Mouse (Mus musculus) common myeloid progenitor, adult 5-6 weeks (primary cell): Measurements from ENCODE around the gene Krtap5-2. TPM values are rescaled to one million over a fixed set of nuclear protein-coding genes. Genes with fewer than 3 reads are reported as not detected.
A peak's percentile ranks its signal among the peaks of the same experiment; 100 is the strongest.
"Not testable (repeated sequence)": the region's sequence is repeated elsewhere in the genome, so short reads cannot be mapped to it uniquely, and the experiment has no call there.

Experiments used
- ATAC-seq: replicated peaks from 2 replicates; pipeline ENCODE4 v1.8.0; 2016; ENCODE audit warnings: low read depth, mild to moderate bottlenecking, moderate TSS enrichment, inconsistent platforms; ENCODE audit not compliant: poor library complexity, severe bottlenecking
- total RNA-seq: library from RNA; stranded (forward); fragments of 200-1000, 187-1606 nt; gene quantifications from 2 replicates; pipeline ENCODE4 v1.2.3, GENCODE M21; 2017

Gene Krtap5-2
- total RNA-seq, 1 experiment from 2014 or later: not detected

DNA sequence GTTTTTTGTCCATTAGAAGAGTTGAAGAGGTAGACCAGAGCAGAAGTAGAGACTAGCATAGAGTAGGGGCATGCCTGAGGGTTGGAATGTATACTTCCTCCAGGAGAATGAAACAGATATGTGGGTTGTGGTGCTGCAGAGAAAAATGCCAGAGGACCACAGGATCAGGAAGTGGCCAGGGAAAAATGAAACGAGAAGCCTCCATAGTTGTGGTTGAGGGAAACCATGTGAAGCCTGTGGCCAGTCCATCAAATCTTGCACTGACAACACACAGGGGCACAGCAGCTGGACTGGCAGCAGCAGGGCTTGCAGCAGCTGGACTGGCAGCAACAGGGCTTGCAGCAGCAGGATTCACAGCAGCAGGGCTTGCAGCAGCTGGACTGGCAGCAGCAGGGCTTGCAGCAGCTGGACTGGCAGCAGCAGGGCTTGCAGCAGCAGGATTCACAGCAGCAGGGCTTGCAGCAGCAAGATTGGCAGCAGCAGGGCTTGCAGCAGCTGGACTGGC, 32.2 kb downstream of the Krtap5-2 start:
- ATAC-seq: peak; percentile 77

DNA sequence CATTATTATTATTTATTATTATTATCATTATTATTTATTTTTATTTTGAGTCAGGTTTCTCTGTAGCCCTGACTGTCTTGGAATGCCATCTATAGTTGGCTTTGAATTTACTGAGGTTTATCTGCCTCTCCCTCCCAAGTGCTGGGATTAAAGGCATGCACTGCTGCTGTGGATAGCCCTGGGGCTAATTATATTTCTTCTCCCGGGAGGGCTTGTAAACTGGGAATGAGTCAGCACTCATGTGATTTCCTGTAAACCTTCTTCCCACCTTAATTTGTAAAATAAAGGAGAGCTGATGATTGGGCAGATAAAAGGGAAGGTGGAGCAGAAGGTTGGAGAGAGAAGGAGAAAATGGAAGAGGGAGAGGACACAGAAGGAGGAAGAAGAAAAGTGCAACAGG, 35.1 kb downstream of the Krtap5-2 start:
- ATAC-seq: no peak

DNA sequence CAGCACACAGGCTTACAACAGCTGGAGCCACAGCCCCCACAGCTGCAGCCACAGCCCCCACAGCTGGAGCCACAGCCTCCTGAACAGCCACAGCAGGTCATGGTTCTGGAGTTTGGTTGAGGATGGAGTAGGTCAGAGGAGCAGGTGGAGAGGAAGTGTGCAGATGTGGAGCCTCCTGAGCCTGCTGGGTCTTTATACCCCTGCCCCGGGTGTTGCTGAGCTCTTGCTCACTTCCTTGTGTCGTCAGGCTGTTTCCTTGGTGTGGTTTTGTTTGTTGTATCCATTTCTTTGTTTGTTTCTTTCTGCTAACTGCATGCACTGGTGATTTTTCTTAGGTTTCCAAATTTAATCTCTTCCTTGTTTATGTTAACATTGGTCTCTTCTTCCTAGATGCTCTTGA, 39.9 kb downstream of the Krtap5-2 start, which contains the start of gene Gm39115:
Gene Gm39115, minus strand, starts transcription at position 101 of the 400 bp plus-strand sequence.
- ATAC-seq: not testable (repeated sequence)

DNA sequence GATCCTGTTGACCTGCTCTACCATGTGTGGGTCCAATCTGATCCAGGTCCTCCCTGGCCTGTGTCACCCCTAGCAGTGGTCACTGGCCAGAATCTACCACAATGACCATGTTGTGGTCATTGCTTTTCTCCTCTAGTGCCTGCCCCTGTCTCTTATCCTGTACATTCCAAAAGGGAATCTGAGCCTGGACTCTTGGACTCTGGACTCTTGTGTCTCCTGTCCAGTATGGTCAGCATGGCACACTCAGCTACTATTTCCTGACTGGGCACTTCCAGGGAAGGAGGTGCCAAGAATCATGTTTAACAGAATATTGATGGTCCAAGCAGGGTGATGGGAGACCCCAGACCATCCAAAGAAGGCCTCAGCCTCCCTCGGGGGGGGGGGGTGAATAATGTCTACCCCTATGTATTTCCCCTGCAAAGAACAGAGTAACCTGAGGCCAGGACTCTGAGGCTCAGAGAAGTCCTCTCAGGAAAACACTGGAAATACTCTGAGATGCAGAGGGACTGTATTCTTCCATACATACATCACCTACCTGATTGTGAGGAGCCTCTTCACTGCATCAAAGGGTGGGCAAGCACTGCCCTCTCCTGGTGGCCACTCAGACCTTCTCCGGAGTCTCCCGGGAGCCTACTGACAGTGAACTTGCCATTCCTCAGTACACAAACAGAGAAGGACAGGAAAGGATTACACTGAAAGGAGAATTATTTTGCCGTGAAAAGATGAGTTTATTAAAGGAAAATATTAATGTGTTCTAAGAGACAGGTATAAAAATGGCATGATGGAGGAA, 41.4 kb downstream of the Krtap5-2 start:
- ATAC-seq: no peak

DNA sequence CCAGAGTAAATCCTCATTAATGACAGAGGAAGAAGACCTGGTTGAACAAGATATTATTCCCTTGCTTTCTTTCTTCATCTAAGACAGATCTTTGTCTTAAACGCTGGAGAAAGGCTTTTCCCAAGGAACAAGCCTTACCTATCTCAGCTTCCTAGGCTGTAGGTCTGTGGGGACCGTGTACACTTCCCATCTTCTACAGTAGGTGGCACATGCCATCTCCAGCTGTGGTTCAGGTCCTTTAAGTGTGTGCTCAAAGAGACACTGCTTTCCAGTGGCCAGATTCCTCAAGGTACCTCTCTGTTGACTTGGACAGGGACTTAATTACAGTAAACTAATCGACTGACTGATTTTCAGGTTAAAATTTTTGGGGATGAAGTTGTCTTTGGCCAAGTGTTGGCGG, 47.0 kb downstream of the Krtap5-2 start:
- ATAC-seq: no peak

Other genes starting within 250 kb of the Krtap5-2 start
- not detected in 2 replicates for gene Brsk2, start 226.3 kb downstream of the Krtap5-2 start, total RNA-seq
- 41.2 and 45.7 TPM in 2 replicates for gene Mob2, start 114.9 kb downstream of the Krtap5-2 start, total RNA-seq
- under 0.01 TPM in 1 of 2 replicates, not detected in the other for gene Dusp8, start 80.2 kb downstream of the Krtap5-2 start, total RNA-seq
- gene Gm45618, start 55.3 kb downstream of the Krtap5-2 start, total RNA-seq: not detected in 2 replicates
- not detected in 2 replicates for gene Gm39115, start 40.0 kb downstream of the Krtap5-2 start, total RNA-seq
- gene Gm45337, start 31.4 kb downstream of the Krtap5-2 start, total RNA-seq: not detected in 2 replicates
- not detected in 2 replicates for gene Gm29735, start 18.9 kb downstream of the Krtap5-2 start, total RNA-seq
- not detected in 2 replicates for gene Gm4553, start 10.3 kb downstream of the Krtap5-2 start, total RNA-seq
- not detected in 2 replicates for gene Gm10153, start 14.4 kb upstream of the Krtap5-2 start, total RNA-seq
- gene Krtap5-3, start 25.4 kb upstream of the Krtap5-2 start, total RNA-seq: not detected in 2 replicates
- not detected in 2 replicates for gene Gm7579, start 35.9 kb upstream of the Krtap5-2 start, total RNA-seq
- gene Krtap5-5, start 54.0 kb upstream of the Krtap5-2 start, total RNA-seq: not detected in 2 replicates
- gene Gm40460, start 65.1 kb upstream of the Krtap5-2 start, total RNA-seq: not detected in 2 replicates
- gene Gm2431, start 82.3 kb upstream of the Krtap5-2 start, total RNA-seq: not detected in 2 replicates
- gene Gm4559, start 98.4 kb upstream of the Krtap5-2 start, total RNA-seq: not detected in 2 replicates
- gene Krtap5-1, start 121.1 kb upstream of the Krtap5-2 start, total RNA-seq: not detected in 2 replicates
- gene Krtap5-4, start 127.5 kb upstream of the Krtap5-2 start, total RNA-seq: not detected in 2 replicates
- gene Ifitm10, start 197.7 kb upstream of the Krtap5-2 start, total RNA-seq: not detected in 2 replicates
- 12.4 and 58.4 TPM in 2 replicates for gene Gm49369, start 206.7 kb upstream of the Krtap5-2 start, total RNA-seq
- 114 and 134 TPM in 2 replicates for gene Ctsd, start 212.0 kb upstream of the Krtap5-2 start, total RNA-seq